Mouse (Mus musculus) forebrain, embryonic 16.5 days (tissue): ENCODE measurements around the gene Sfxn5. TPM values are rescaled to one million over a fixed set of nuclear protein-coding genes. Genes with fewer than 3 reads are reported as not detected.

Experiments
- ATAC-seq: fragments of 200-750 bp; cut with Nextera tagmentation; 2 replicates; pipeline ENCODE4 v1.8.0; 2017; ENCODE audit warnings: mild to moderate bottlenecking, moderate library complexity
- H3K27ac ChIP-seq: fragments of 300-500 bp; sonication (generic); 2 replicates; pipeline ENCODE4 v1.5.1; 2014; ENCODE audit warnings: low read length, control low read depth
- H3K27me3 ChIP-seq: fragments of 300-500 bp; sonication (generic); replicated peaks from 2 replicates; pipeline ENCODE4 v1.6.1; 2014; ENCODE audit warnings: low read length; ENCODE audit not compliant: control insufficient read depth, insufficient read depth
- H3K36me3 ChIP-seq: fragments of 300-500 bp; sonication (generic); 2 replicates; pipeline ENCODE4 v1.6.1; 2014; ENCODE audit not compliant: control insufficient read depth, insufficient read depth
- H3K4me1 ChIP-seq: fragments of 300-500 bp; sonication (generic); replicated peaks from 2 replicates; pipeline ENCODE4 v1.6.1; 2014; ENCODE audit warnings: low read length; ENCODE audit not compliant: control insufficient read depth, insufficient read depth
- H3K4me2 ChIP-seq: fragments of 300-500 bp; sonication (generic); 2 replicates; pipeline ENCODE4 v1.6.1; 2014; ENCODE audit warnings: mild to moderate bottlenecking, low read length, control low read depth
- H3K4me3 ChIP-seq: fragments of 300-500 bp; sonication (generic); replicated peaks from 2 replicates; pipeline ENCODE4 v1.5.1; 2014; ENCODE audit warnings: mild to moderate bottlenecking, low read length, control low read depth
- H3K9ac ChIP-seq: fragments of 300-500 bp; sonication (generic); replicated peaks from 2 replicates; pipeline ENCODE4 v1.6.1; 2014; ENCODE audit warnings: low read depth, low read length, control low read depth
- H3K9me3 ChIP-seq: fragments of 300-500 bp; sonication (generic); 2 replicates; pipeline ENCODE4 v1.6.1; 2016; ENCODE audit warnings: low read length; ENCODE audit not compliant: control insufficient read depth
- WGBS: fragments of 180-500 bp; shearing (Covaris S2); extraction: QIAGEN DNeasy Blood & Tissue Kit; methylation state at CpG from one replicate; pipeline ENCODE4 v1.1.7; 2014; 5-methylcytosine and 5-hydroxymethylcytosine counted together
- polyA plus RNA-seq: library from polyadenylated mRNA; unstranded; fragments of >200 nt; fragmentation: Nextera tagmentation; extraction: Ambion mirVana; gene quantifications from 2 replicates; pipeline ENCODE4 v1.2.1, GENCODE M21; 2015

Sfxn5 gene
- polyA plus RNA-seq, 1 experiment from 2014 or later = 27.1 TPM

- peak within 1 kb of the TSS; percentile 67 for H3K4me2 ChIP-seq
- peaks cover 48% of the 10 kb centered on the region for H3K4me1 ChIP-seq
- no peaks in the 10 kb centered on the region for H3K9me3 ChIP-seq
- ATAC-seq = peak; percentile 74
- under 1% methylated on average over 59 of the region's 81 CpGs for WGBS
- H3K27me3 ChIP-seq = peaks cover 5% of the 10 kb centered on the region; the same call in 1 of the 2 replicates
- H3K27ac ChIP-seq = peak within 1 kb of the TSS; percentile 85
- no peaks in the 10 kb centered on the region for H3K36me3 ChIP-seq
- H3K9ac ChIP-seq = peak within 1 kb of the TSS; percentile 87
- peak within 1 kb of the TSS; percentile 72 for H3K4me3 ChIP-seq
These were observed 145.6 kb downstream of the Sfxn5 start, which contains the start of gene Emx1 for GRCm38 (mm10) chr6:85187340-85188211. Emx1 (plus strand) TSS chr6:85187438.

- Histone ChIP-seq H3K27ac (no peak overlapping the region; the same call in 1 of the 2 replicates), H3K36me3 (no peaks in the 10 kb centered on the region), H3K4me2 (peak overlapping the region; percentile 67), H3K4me1 (peaks cover 40% of the 10 kb centered on the region), H3K4me3 (peak overlapping the region; percentile 72), H3K27me3 (peaks cover under 1% of the 10 kb centered on the region; the same call in 1 of the 2 replicates), H3K9me3 (no peaks in the 10 kb centered on the region), H3K9ac (peak overlapping the region; percentile 87)
- no peak for ATAC-seq
- 2% methylated on average over 15 of the region's 15 CpGs for WGBS
These were observed 146.5 kb downstream of the Sfxn5 start for GRCm38 (mm10) chr6:85186744-85187059.

GRCm38 (mm10) chr6:85186033-85186743, 147.0 kb downstream of the Sfxn5 start:
- Histone ChIP-seq H3K4me3 (peak overlapping the region; percentile 72), H3K27me3 (no peaks in the 10 kb centered on the region), H3K4me1 (peaks cover 35% of the 10 kb centered on the region), H3K27ac (no peak overlapping the region), H3K9me3 (no peaks in the 10 kb centered on the region), H3K36me3 (no peaks in the 10 kb centered on the region), H3K4me2 (peak overlapping the region; percentile 67), H3K9ac (peak overlapping the region; percentile 87)
- WGBS = 3% methylated on average over 33 of the region's 33 CpGs
- peak; percentile 19; the same call in 1 of the 2 replicates for ATAC-seq

- 61% methylated on average over 3 of the region's 3 CpGs for WGBS
These were observed 149.3 kb downstream of the Sfxn5 start for GRCm38 (mm10) chr6:85183951-85184350.

GRCm38 (mm10) chr6:85180036-85180435, 153.2 kb downstream of the Sfxn5 start:
- Histone ChIP-seq H3K36me3 (no peaks in the 10 kb centered on the region), H3K4me1 (no peaks in the 10 kb centered on the region), H3K9me3 (no peaks in the 10 kb centered on the region), H3K4me3 (no peak overlapping the region), H3K9ac (no peak overlapping the region), H3K4me2 (no peak overlapping the region), H3K27me3 (no peaks in the 10 kb centered on the region), H3K27ac (no peak overlapping the region)
- ATAC-seq = no peak
- 66% methylated on average over 2 of the region's 2 CpGs for WGBS

More at GRCm38 (mm10) chr6:85183951-85184350, 149.3 kb downstream of the Sfxn5 start:
- H3K27ac ChIP-seq = no peak overlapping the region
- no peak overlapping the region for H3K4me2 ChIP-seq
- no peaks in the 10 kb centered on the region for H3K27me3 ChIP-seq
- H3K9ac ChIP-seq = no peak overlapping the region
- peaks cover 25% of the 10 kb centered on the region for H3K4me1 ChIP-seq
- no peak for ATAC-seq
- H3K4me3 ChIP-seq = no peak overlapping the region
- no peaks in the 10 kb centered on the region for H3K36me3 ChIP-seq
- H3K9me3 ChIP-seq = no peaks in the 10 kb centered on the region

GRCm38 (mm10) chr6:85179569-85179968, 153.7 kb downstream of the Sfxn5 start:
- Histone ChIP-seq H3K27ac (no peak overlapping the region), H3K4me2 (no peak overlapping the region), H3K4me3 (no peak overlapping the region), H3K4me1 (no peaks in the 10 kb centered on the region), H3K36me3 (no peaks in the 10 kb centered on the region), H3K9me3 (no peaks in the 10 kb centered on the region), H3K9ac (no peak overlapping the region), H3K27me3 (no peaks in the 10 kb centered on the region)
- WGBS = 77% methylated on average over 3 of the region's 3 CpGs
- no peak for ATAC-seq

- WGBS = 6% methylated on average over 11 of the region's 11 CpGs
- H3K4me3 ChIP-seq = peak overlapping the region; percentile 18; the same call in 1 of the 2 replicates
- H3K27ac ChIP-seq = peak overlapping the region; percentile 46
- H3K4me2 ChIP-seq = peak overlapping the region; percentile 42
- no peaks in the 10 kb centered on the region for H3K9me3 ChIP-seq
- no peaks in the 10 kb centered on the region for H3K27me3 ChIP-seq
- ATAC-seq = peak; percentile 76
- H3K36me3 ChIP-seq = no peaks in the 10 kb centered on the region
- peak overlapping the region; percentile 9 for H3K9ac ChIP-seq
- peaks cover 16% of the 10 kb centered on the region for H3K4me1 ChIP-seq
These were observed 167.7 kb downstream of the Sfxn5 start for GRCm38 (mm10) chr6:85165440-85165921.
